Mouse (Mus musculus) C2C12 (cell line): Measurements from ENCODE around the gene Lgi4. TPM values are rescaled to one million over a fixed set of nuclear protein-coding genes. Genes with fewer than 3 reads are reported as not detected.

ENCODE experiments used
- H3K27me3 ChIP-seq: one replicate; pipeline ENCODE4 v1.6.1; 2011; ENCODE audit not compliant: control insufficient read depth, insufficient read depth, insufficient read length
- H3K36me3 ChIP-seq: one replicate; pipeline ENCODE4 v1.6.1; 2011; ENCODE audit not compliant: control insufficient read depth, insufficient read depth
- H3K4me3 ChIP-seq: one replicate; pipeline ENCODE4 v1.5.1; 2011; ENCODE audit warnings: mild to moderate bottlenecking, control low read depth; ENCODE audit not compliant: poor library complexity, insufficient read depth, severe bottlenecking
- H3K79me2 ChIP-seq: one replicate; pipeline ENCODE4 v1.6.1; 2011; ENCODE audit not compliant: control insufficient read depth, insufficient read depth
- H3K79me3 ChIP-seq: one replicate; pipeline ENCODE4 v1.6.1; 2011; ENCODE audit warnings: low read depth, control low read depth
- H3ac ChIP-seq: one replicate; pipeline ENCODE3; 2011; ENCODE audit warnings: low read depth; ENCODE audit not compliant: control insufficient read depth, insufficient read length
- CEBPB ChIP-seq: IDR thresholded peaks from one replicate; pipeline ENCODE4 v1.6.1; 2011; ENCODE audit warnings: low read depth, mild to moderate bottlenecking, control low read depth, moderate library complexity
- CTCF ChIP-seq: IDR thresholded peaks from one replicate; pipeline ENCODE4 v1.5.1; 2011; ENCODE audit not compliant: control insufficient read depth, insufficient read depth, insufficient read length
- FOSL1 ChIP-seq: IDR thresholded peaks from one replicate; pipeline ENCODE4 v1.8.0; 2011; ENCODE audit warnings: mild to moderate bottlenecking, low read length; ENCODE audit not compliant: poor library complexity, insufficient read depth, severe bottlenecking
- MAX ChIP-seq: IDR thresholded peaks from one replicate; pipeline ENCODE4 v1.6.1; 2011; ENCODE audit warnings: mild to moderate bottlenecking, control low read depth
- MYOD1 ChIP-seq: IDR thresholded peaks from one replicate; pipeline ENCODE4 v1.6.1; 2011; ENCODE audit warnings: low read depth; ENCODE audit not compliant: control insufficient read depth, insufficient read length
- MYOG ChIP-seq: IDR thresholded peaks from one replicate; pipeline ENCODE4 v1.6.1; 2011; ENCODE audit not compliant: control insufficient read depth, insufficient read length; ENCODE audit errors: extremely low read depth
- USF1 ChIP-seq: IDR thresholded peaks from one replicate; pipeline ENCODE4 v1.6.1; 2011; ENCODE audit warnings: low read depth, mild to moderate bottlenecking, control low read depth, moderate library complexity
- polyA plus RNA-seq: library from polyadenylated mRNA; unstranded; fragments of >200 nt; fragmentation: generic; extraction: Trizol; gene quantifications from one replicate; pipeline ENCODE4 v1.2.1, GENCODE M21; 2012; ENCODE audit warnings: missing spikeins

Gene Lgi4
- polyA plus RNA-seq, 1 experiment = 0.02 TPM

DNA sequence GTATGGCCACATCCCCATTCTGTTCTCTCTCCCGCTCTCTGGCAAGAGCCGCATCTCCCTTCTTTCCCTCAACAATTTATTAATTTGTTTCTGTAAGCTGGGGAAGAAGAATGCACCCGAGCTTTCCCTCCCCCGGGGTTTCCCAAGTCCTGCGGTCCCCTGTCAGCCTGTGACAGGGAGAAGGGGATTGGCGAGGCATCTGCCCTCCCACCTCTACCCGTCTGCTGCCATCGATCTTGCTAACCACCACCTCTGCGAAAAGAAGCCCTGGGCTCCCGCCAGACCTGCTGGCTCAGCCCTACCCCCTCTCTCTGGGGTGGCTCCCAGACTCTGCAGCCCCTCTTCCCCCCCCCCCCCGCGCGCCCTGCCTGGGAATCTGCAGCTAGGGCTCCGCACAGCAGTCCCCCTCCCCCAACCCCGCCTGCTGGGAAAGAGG lies 9.3 kb upstream of the Lgi4 start:
- no peaks in the 10 kb centered on the region for H3K36me3 ChIP-seq
- no peaks in the 10 kb centered on the region for H3K79me3 ChIP-seq
- H3K4me3 ChIP-seq = no peak overlapping the region
- H3ac ChIP-seq = no peak overlapping the region
- TF ChIP-seq MYOD1 (no peak), FOSL1 (no peak), MYOG (no peak), CTCF (no peak), MAX (no peak), USF1 (no peak), CEBPB (no peak)
- no peaks in the 10 kb centered on the region for H3K79me2 ChIP-seq
- peaks cover 7% of the 10 kb centered on the region for H3K27me3 ChIP-seq

DNA sequence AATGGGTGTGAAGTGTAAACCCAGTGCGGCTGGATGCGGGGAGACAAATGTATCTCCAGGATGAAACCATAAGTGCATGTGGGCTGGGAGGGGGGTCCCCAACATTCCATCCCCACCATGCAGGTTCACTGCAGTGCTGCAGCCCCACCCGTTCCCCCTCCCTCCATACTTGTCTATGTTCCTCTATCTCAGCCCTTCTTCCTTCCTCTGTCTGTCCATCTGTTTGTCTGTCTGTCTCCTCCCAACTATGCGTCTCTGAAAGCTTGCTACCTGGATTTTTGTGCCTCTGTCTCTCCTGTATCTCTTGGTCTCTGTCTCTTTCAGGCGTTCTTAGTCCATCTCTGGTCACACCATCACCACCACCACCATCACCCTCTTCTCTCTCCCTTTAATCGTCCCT lies 8.7 kb upstream of the Lgi4 start:
- no peak overlapping the region for H3K4me3 ChIP-seq
- H3K79me3 ChIP-seq = no peaks in the 10 kb centered on the region
- no peak for TF ChIP-seq USF1
- TF ChIP-seq CTCF = no peak
- no peak for TF ChIP-seq CEBPB
- no peak for TF ChIP-seq FOSL1
- TF ChIP-seq MAX = no peak
- no peak for TF ChIP-seq MYOG
- no peak for TF ChIP-seq MYOD1
- no peaks in the 10 kb centered on the region for H3K36me3 ChIP-seq
- H3K27me3 ChIP-seq = peaks cover 7% of the 10 kb centered on the region
- no peak overlapping the region for H3ac ChIP-seq
- no peaks in the 10 kb centered on the region for H3K79me2 ChIP-seq

DNA sequence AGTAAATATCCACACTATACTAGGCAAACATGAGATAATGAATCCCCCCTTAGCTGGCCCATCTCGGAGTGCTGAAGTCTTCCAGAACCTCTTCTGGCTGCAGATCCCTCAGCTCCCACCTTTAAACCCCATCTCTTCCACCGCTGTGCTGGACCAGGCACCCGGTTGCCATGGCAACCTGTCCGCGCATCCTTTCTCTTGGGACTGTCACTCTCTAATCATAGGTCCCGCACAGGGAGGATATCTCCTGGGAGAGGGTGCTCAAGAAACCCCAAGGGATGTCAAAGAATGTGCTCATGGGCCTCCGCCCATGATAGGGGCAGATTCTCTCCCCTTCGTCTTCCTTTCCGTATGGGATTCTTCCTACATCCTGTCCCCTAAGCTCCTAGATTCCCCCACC lies 8.2 kb upstream of the Lgi4 start:
- H3K27me3 ChIP-seq = peaks cover 7% of the 10 kb centered on the region
- no peak overlapping the region for H3K4me3 ChIP-seq
- no peaks in the 10 kb centered on the region for H3K79me3 ChIP-seq
- no peak for TF ChIP-seq CTCF
- no peak for TF ChIP-seq USF1
- TF ChIP-seq MYOG = no peak
- no peak for TF ChIP-seq MAX
- TF ChIP-seq MYOD1 = no peak
- no peak for TF ChIP-seq FOSL1
- no peak for TF ChIP-seq CEBPB
- H3ac ChIP-seq = no peak overlapping the region
- H3K36me3 ChIP-seq = no peaks in the 10 kb centered on the region
- H3K79me2 ChIP-seq = no peaks in the 10 kb centered on the region

DNA sequence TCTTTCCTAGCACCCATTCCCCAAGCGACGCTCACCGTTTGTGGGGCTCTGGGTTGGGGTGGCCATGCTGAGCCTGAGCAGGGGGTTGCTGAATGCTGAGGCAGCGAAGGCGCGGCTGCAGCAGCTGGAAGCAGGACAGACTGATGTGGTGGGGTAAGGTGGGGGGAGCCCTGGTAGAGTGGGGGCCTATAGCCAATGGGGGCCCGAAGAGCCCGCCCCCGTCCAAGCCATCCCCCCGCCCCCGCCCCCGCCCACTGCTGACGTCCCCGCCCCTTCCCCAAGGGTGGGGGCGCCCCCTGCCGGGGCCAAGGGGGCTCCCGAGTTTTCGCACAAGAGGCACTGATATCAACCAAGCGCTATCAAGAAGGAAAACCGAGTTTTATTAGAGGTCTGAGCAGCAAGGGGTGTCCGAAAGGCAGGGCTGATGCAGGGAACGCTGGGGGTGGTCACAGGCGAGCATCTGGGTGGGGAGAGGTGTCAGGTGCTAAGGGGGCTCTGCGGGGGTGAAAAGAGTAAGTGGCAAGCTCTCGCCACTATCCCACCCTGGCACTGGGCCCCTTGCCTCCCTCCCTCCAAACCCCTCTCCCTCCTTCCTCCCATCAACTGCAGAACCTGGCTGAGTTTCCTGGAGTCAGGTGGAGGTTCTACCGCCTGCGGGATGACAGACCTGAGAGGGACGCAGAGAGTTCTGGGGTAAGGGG lies 7.7 kb upstream of the Lgi4 start, which contains the start of gene Fxyd7:
Gene Fxyd7, minus strand, starts transcription at position 147 of the 701 bp plus-strand sequence.
- Histone ChIP-seq H3K79me2 (no peaks in the 10 kb centered on the region), H3ac (no peak within 1 kb of the TSS), H3K36me3 (no peaks in the 10 kb centered on the region), H3K4me3 (no peak within 1 kb of the TSS), H3K79me3 (no peaks in the 10 kb centered on the region), H3K27me3 (peaks cover 7% of the 10 kb centered on the region)
- no peak for TF ChIP-seq MYOG

DNA sequence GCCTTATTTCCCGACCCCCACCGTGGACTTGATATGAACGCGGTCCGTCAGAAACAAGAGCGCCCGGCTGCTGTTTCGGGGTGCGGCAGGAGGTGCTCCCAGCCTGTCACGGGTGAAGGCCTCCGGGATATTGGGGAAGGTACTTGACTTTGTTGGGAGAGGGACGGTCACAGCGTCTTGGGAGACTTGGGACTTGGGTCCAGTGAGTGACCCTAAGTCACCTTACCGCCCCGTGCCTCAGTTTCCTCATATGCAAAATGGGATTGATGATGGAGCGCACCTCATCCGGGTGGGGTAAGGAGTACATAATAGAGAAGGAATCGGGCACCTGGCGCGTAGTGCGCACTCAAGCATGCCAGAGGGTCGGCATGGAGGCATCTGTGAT lies 6.9 kb upstream of the Lgi4 start:
- Histone ChIP-seq H3K4me3 (no peak overlapping the region), H3K79me2 (no peaks in the 10 kb centered on the region), H3K36me3 (no peaks in the 10 kb centered on the region), H3ac (no peak overlapping the region), H3K27me3 (peaks cover 8% of the 10 kb centered on the region), H3K79me3 (no peaks in the 10 kb centered on the region)
- TF ChIP-seq MAX (no peak), CTCF (no peak), CEBPB (no peak), MYOD1 (no peak), USF1 (no peak), FOSL1 (no peak), MYOG (no peak)
